Mouse (Mus musculus) brain, embryonic 14.5 days (tissue): ENCODE data around the gene Catsperg1.
"Not testable (repeated sequence)": the region's sequence is repeated elsewhere in the genome, so short reads cannot be mapped to it uniquely, and the experiment has no call there.

ENCODE experiments used
- CTCF ChIP-seq: fragments of 200-500 bp; IDR thresholded peaks from 2 replicates; pipeline ENCODE4 v1.5.1; 2012; ENCODE audit warnings: inconsistent platforms, mild to moderate bottlenecking, moderate library complexity, borderline replicate concordance; ENCODE audit not compliant: insufficient read depth, insufficient read length; ENCODE audit errors: extremely low read depth
- POLR2A ChIP-seq: fragments of 200-500 bp; IDR thresholded peaks from 2 replicates; pipeline ENCODE4 v1.6.1; 2012; ENCODE audit warnings: mild to moderate bottlenecking, inconsistent platforms, borderline replicate concordance; ENCODE audit not compliant: poor library complexity, insufficient read depth, insufficient read length, severe bottlenecking; ENCODE audit errors: extremely low read depth

DNA sequence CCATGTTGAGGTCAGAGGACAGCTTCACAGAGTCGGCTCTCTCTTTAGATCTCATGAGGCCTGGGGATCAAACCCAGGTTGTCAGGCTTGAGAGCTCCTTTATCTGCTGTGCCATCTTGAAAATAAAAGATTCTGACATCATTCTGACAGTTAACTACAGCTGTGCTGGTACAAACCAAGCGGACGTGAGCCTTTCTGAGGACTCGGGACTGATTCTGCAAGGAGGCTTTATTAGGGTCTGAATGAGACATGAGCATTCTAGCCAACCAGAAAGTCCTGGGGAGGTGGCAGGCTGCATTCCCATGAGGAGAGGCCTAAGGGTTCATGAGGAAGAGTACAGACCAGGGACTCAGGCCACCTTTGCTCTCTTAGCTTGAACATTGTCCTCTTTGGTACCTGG, 32.5 kb downstream of the Catsperg1 start:
- not testable (repeated sequence) for TF ChIP-seq CTCF, POLR2A
